Mouse (Mus musculus) ovary, postnatal 36 days (tissue): ENCODE data around the gene Sipa1l3.

Experiments used
- DNase-seq: peaks from one replicate; pipeline ENCODE4 v3.0.0; 2022; ENCODE audit warnings: low spot score, mixed read lengths

The Sipa1l3 gene

DNA sequence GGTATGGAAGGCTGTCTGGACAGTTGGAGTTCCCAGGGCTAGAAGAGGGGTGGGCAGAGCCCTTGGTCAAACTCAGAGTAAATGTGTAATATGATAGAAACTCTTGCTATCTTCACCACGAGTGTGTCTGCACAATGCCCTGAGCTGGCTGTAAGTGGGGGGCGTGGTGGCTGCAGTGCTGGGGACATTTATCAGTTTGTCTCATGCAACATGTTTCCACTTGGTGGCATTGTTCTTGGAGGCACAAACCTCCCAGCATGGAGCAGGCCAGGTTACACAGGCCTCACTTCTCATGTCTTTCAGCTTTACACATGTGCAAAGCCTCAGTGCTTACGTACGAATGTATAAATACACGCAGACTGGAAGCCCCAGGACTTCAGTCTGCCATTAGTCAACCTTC, 146.3 kb downstream of the Sipa1l3 start:
- DNase-seq = no peak

DNA sequence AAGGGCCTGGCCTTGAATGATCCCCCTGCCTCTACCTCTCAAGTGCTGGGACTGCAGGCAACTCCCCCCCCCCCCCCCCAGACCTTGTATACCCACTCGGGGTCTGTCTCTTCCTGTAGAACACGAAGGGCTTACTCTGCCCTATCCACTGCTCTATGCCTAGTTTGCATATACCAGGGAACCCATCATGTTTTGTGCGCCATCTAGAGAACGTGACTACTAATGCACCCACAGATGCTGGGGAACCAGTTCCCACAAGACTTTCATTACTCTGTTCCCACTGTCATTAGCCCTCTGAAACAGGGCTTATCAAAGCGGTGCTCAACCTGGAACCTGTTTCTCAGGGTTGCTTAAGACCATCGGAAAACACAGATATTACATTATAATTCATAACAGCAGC, 148.4 kb downstream of the Sipa1l3 start:
- DNase-seq = no peak

DNA sequence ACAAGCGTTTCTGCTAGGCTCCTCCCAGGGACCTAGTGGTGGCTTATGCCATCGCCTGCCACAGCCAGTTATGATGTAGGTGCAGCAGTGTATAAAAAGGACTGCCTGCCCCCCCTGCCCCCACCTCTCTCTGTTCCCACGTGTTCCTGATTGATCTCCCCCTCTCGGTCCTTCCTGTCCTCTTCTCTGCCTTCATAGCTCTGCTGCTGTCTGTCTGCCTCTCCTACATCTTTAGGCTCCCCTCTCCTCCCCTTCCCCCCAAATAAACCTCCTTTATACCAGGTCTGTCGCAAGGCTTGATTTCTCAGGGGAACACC, 150.5 kb downstream of the Sipa1l3 start:
- no peak for DNase-seq

DNA sequence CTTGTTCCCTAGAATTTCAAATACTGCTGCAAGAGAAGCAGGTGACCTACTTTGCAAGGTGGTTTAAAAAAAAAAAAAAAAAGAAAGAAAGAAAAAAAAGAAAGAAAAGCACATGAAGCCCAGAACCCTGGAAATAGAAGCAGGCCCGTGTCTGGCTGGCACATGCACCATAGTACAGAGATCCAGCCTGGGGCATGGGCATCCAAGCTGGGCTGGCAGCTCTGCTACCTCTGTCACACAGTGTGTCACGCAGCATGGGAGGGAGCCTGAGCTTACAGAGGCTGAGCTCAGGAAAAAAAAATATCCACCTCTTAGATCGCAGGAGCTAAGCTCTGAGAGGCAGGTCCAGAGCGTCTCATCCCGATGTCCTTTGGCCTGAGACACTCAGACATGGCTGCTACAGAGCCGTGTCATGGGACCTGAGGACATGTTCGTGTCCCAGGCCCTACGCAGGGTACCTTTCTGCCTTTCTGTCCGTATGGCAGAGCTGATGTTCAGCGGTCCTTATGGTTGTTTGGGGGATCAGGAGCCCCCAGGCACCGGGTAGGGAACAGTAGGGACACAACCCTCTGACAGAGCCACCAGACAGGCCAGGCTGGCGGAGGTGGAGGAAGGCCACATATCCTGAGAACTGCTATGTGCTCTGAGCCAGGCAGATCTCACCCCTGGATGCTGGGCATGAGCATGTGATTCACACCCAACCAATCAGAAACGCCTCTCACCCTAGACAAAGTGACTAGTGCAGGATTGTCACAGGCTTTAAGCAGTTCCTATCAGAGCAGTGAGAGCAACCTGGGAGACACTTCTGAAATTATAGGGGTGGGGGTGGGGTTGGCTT, 151.1 kb downstream of the Sipa1l3 start:
- no peak for DNase-seq

DNA sequence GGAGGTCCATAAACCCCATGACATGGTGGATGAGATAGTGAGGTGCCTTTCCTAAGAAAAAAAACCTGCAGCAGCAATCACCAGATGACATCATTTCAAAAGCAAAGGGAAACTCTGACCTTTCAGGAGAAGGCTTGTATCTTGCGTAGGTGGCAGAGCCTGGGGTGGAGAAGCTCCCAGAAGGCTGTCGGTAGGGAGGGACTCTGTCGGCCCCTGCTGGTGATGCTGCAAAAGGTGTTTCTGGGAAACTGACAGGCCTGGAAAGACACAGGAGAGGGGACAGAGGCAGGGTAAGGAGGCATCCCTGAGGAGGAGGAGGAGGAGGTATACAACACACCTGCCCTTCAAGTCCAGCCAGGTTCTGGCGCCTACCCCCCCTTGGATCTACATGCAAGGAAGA, 154.4 kb downstream of the Sipa1l3 start:
- DNase-seq = peak; percentile 61

DNA sequence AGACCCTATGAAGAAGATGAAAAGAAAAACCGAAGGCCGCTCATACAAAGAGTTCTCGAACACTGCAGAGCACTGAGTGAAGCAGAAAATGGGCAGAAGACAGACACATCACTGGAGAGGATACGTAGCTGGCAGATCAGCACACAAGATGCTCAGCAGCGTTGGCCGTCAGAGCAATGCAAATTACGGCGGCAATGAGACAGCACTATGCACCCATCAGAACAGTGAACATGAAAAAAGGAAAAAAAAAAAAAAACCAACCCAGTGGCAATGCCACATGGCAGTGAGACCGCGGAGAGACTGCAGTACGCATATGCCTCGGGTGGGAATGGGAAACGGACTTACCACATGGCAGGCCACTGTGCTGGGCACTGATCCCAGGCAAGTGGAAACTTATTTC, 156.9 kb downstream of the Sipa1l3 start:
- DNase-seq = no peak

DNA sequence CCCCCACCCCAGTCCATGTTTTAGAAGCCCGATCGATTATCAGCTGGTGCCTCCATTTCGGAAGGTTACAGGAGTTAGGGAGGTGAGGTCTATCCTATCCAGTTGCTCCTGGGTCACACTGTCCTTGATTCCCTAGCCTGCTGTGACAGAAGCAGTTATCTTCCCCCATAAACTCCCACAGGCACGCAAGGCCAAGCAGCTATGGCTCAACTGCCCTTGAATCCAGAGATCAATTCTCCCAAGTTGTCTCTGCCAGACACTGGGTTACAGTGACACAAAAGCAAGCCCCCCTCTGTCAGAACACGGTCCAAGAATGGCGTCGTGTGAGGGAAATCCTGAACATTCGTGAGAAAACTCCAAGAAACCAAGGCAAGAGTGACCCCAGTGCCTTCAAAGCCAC, 163.0 kb downstream of the Sipa1l3 start:
- peak; percentile 45 for DNase-seq

DNA sequence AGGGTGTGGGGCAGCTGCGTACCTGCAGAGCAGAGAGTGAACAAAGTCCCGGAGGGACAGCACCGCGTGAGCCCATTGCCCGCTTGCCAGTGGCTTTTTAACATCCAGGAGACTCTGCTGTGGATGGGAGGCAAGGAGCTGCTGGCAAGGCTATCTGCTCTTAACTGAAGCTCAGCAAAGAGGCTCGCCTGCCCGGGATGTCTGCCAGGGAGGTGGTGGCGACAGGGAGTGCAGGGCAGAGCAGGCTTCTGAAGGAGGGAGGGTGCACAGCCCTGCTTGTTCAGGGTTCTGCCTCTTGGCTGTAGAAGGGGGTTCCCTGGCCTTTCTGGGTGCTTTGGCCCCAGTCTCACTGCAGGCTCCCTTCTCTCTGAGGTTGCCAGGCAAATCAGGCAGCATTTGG, 164.3 kb downstream of the Sipa1l3 start:
- DNase-seq = peak; percentile 76

DNA sequence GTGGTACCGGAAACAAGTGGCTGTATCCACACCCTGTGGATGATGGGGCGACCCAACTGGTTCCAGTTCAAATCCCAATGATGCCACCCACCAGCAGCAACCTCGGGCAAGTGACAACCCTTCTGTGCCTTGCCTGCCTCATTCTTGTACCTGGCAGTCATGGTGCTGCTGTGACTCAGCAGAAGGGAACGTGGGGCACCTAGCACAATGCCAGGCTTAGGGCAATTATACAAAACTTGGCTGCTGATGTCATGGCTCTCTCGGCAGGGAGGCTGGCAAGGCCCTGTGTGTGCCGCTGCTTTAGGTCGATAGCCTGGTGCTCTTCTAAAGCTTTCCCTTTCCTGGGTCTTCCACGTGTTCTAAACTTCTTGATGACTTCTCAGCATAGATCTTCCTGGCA, 166.2 kb downstream of the Sipa1l3 start:
- no peak for DNase-seq

DNA sequence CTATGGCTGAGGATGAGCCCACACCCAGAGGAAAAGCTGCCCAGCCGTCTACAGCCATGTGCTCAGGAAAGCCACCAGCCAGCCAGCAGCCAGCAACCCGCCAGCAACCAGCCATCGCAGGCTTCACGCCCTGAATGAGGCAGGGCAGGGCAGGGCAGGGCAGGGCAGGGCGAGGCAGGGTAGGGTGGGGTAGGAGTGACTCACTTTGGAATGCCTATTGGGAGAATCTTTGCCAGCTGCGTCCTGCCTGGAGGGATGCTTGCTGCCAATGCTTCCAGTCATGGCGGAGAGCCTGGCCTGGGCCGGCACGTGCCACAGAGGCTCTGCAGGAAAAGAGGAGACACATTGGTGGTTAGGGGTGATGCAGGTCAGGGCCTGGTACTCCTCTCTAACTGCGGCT, 168.0 kb downstream of the Sipa1l3 start:
- no peak for DNase-seq

DNA sequence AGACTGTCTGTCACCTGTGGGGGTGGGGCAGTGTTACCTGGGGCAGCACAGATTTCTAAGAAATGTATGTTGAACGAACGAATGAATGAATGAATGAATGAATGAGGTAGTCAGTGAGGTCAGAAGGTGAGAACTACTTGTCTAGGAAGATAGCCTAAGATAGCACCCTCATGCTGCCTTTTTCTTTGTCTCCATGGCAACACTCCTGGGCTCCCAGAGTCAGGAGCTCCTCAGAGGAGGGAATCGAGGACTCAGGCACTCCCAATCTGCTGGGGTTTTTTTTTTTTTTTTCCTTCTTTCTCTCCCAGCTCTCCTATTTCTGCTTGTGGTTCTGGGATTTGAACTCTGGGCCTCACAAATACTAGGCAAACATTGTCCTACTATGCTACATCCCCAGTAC, 172.2 kb downstream of the Sipa1l3 start:
- no peak for DNase-seq

DNA sequence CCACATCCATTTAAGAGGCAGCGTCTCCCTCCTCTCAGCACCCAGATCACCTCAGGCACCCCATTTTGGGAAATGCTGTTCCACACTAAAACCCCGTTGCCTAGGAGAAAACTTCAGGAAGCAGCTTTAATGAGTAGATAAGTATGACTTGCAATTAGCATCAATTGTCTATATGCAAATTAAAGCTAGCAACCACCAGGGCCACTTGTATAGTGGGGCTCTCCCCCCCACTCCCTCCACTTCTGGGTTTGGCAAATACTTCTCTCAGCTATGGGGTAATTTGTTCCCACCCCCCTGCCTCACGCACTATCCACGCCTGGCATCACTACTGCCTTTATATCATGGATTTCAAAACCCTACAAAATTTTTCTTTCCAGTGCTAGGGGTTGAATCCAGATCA, 172.9 kb downstream of the Sipa1l3 start:
- DNase-seq = no peak

DNA sequence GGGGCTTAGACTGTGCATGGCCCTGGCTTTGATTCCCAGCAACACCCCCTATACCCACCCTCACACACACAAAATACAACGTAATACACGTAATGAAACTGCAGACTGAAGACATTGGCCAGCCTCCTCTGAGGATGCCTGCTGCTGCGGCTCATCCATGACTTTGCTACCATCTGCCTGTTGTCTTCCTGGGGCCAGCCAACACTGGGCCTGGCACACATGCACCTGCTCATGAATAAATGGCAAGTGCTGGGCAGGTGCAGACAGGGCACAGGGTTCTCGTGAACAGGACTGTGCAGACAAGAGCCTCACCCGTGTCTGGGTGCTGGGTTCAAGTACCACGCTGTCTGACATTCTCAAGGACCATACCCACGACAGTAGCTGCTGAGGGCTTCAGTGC, 174.7 kb downstream of the Sipa1l3 start:
- no peak for DNase-seq

DNA sequence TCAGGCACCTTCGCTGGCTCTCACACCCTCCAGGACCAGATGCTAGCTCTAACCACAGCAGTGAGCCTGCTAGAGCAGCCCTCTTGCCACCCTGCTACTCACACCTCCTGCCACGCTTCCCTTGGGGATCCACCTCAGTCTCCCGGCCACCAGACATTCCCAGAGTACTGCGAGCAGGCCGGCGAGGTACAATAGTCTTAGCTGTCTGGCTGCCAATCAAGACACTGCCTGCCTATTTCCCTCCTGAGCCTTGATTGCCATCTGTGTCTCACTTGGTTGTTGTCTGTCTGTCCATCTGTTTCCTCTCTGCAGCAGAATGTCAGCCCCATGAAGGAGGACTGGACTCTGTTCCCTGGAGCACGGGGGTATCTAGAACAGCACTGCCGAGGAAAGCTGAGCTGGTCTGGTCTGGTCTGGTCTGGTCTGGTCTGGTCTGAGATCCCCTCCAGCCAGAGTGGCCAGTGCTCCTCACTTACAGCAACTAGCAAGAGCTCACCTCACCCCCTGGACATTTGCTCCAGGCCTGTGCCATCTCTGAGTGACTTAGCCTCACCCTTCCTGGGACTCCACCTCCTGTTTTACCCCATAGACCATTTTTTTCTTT, 175.8 kb downstream of the Sipa1l3 start:
- DNase-seq = no peak

DNA sequence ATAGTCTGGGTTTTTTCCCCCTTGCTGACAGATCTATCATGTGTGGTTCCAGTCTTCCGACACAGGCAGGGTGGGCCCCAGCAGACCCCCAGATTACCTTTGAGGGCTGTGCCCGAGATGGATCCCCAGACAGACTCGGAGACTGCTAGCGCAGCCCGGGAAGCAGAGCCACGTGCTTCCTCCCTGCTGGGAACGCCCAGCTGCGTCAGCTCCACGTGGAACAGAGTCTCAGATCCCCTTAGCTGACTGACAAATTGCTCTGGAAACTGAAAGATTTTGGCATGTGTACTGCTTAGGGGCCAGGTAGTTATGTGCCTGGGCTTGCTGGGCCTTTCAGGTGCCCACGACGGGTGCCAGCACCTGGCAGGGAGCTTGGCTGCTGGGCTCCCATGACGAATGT, 176.7 kb downstream of the Sipa1l3 start:
- DNase-seq = no peak

DNA sequence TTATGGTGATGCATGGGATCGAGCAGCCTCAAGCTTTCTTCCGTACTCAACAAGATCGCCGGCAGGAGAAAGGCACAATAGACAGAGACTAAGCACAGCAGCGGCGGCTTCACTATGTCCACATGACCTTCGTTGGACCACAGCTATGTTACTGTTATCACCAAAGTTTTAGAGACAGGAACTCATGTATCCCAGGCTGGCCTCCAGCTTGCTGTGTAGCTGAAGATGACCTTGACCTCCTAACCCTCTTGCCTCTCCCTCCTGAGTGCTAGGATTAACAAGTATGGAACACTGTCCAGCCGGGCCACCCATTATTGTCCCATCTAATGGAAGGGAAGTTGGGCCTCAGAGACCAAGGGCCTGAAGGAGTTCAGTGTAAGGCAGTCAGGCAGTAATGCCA, 177.6 kb downstream of the Sipa1l3 start:
- no peak for DNase-seq

DNA sequence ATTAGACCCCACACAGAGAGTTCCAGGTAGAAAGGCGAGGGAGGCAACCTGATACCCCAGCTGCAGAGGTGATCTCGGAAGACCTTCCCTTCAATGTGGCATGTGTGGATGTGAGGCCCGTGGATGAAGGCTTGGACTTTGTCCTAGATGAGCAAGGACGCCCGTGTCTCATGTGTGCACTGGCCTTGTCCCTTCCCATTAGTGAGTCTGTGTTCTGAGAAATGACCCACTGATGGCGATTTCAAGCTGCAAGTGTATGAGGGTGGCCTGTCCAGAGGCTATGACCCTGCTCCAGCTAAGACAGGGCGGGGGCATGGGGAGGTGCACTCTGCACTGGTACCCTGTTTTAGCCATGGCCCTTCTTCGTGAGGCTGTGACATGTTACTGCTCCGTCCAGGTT, 178.2 kb downstream of the Sipa1l3 start:
- no peak for DNase-seq

DNA sequence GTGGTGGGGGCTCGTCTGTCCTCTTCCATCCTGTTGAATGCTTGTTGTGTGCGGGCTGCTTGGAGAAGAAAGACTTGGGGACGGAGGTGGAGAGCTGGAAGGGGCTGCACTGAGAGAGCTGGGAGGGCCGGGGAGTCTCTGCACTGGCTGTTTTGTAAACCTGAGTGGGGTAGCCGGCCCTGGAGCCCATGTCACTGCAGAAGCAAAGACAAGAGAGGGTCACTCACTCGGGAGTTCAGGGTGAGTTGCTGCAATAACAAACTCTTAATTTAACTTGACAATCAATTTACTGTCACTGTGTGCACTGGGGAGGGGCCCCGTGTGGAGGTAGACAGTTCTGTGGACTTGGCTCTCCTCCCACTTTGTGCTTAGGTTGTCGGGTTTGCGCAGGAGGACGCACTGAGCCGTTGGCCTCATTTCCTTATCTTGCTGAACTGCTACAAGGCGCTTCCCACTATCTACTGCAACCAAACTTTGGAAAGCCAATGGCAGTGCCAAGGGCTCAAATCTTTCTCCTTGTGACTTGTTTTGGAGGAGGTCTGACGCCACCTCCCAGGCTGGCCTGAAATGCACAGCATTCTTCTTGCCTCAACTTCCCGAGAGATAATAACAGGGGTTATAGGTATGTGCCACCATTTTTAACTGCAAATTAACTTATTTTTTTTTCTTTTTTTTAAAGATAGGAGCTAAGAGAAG, 179.3 kb downstream of the Sipa1l3 start:
- no peak for DNase-seq

DNA sequence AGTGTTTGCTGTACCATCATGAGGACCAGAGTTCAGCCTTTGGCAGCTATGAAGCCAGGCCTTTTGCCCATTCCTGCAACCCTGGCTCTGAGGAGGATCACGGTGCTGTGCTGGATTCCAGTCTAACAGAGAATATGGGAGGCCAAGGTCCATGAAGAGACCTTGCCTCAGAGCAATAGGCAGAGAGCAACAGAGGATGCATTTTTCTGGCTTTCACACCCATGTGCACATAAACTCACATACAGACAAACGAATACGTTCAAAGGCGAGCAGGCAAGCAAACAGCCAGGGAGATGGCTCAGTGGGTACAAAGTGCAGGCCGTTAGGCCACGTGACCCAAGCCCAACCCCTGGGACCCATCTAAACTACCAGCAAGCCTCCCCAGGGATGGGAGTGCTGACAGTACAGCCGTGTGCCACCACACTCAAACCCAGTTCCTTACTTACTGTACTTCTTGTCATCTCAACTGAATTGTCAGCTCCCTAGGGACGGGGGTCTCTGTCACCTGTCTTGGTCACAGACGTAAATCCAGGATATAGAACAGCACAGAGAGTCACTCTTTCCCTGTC, 180.0 kb downstream of the Sipa1l3 start:
- no peak for DNase-seq

DNA sequence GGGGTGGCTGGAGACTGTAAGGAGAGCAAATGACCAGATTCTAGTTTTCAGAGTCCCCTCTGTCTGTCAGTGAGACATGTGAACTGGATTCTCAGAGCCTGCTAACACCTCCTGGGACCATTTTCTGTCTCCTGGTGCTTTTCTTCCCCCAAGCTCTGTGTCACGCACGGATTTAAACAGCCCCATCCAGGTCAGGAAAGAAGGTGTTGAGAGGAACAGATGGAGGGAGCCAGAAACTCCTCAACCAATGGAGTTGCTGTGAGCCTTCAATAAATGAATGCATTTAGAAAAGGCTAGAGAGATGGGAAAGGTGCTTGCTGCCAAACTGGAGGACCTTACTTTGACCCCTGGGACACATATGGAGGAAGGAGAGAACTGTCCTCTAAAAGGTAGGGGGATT, 180.7 kb downstream of the Sipa1l3 start:
- no peak for DNase-seq

DNA sequence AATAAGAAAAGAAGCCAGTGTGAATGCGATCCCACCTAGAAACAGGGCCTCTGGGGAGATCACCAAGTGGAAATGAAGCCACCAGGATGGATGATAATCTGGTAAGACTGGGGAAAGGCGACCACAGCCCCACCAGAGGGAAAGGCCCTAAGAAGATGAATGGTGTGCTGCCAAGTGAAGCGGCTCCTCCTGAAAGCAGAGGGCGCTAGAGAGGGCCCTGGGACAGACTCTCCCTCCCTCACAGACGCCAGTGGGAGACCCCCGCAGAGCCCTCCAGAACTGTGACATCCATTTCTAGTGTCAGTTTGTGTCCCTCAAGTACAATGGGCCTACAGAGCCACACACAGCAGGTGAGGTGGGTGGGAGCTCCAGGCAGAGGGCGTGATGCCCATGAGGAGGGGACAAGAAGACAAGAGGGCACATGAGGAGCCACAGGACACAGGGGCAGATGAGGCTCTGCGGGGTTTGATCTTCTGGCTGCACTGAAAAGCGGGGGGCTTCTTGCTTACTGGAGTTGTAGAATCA, 181.6 kb downstream of the Sipa1l3 start:
- DNase-seq = no peak

DNA sequence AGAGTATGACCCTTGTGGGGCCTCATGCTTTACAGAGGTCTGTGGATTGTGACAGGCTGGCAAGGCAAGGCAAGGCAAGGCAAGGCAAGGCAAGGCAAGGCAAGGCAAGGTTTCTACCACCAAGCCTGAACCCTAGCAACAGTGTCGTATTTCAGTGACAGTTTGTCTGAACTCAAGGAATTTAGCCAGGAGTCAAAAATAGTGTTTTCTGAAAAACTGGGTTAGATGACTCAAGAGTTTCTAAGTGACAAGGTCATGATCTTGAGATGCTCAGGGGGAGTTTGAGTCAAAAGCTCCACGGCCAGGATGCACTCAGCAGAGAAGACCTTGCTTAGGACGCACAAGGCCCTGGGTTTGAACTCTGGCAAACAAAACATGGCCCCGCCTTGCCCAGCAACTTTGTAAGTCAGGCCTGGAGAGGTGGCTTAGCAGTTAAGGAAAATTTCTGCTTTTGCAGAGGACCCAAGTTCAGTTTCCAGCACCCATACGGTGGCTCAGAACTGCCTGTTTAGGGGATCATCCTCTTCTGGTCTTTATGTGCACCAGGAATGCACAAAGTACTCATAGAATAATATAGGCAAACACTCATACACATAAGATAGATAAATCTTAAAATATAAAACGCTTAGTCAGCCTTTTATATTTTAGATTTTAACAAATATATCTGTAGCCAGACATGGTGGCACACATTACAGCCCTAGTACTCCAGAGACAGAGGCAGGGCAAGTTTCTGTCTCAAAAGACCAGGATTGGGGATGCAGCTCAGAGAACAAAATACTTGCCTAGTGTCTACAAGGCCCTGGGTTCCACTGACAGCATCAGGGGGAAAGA, 182.4 kb downstream of the Sipa1l3 start:
- no peak for DNase-seq
